Mouse (Mus musculus) C2C12 (cell line): Measurements from ENCODE around the gene Serpina16.

Source experiments
- CEBPB ChIP-seq: IDR thresholded peaks from one replicate; pipeline ENCODE4 v1.6.1; 2011; ENCODE audit warnings: low read depth, mild to moderate bottlenecking, control low read depth, moderate library complexity
- CTCF ChIP-seq: IDR thresholded peaks from one replicate; pipeline ENCODE4 v1.5.1; 2011; ENCODE audit not compliant: control insufficient read depth, insufficient read depth, insufficient read length
- MYOG ChIP-seq: IDR thresholded peaks from one replicate; pipeline ENCODE4 v1.6.1; 2011; ENCODE audit not compliant: control insufficient read depth, insufficient read length; ENCODE audit errors: extremely low read depth

DNA sequence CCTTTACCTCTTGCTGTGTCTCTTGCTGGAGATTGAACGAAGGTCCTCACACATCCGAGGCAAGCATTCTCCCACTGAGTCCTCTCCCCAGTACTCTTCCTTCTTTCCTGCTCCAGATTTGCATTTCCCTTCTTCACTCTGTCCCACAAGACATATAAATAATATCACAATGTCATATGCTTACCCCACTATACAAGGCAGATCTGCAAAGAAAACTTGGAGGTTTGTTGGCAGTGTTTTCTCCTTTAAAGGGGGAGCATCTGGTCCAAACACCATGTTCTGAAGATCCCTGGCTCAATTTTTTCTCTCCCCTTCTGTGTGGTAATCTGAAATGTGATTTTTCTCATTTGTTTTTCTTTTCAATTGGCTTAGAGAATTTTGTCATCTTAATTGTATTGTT, 41.5 kb downstream of the Serpina16 start:
- TF ChIP-seq CEBPB (no peak), CTCF (no peak), MYOG (no peak)
